Mouse (Mus musculus) myocyte (in vitro differentiated cells): ENCODE results near the gene Spata31d1d.

Source experiments
- MAX ChIP-seq: IDR thresholded peaks from one replicate; pipeline ENCODE4 v1.6.1; 2011; ENCODE audit warnings: low read depth, mild to moderate bottlenecking, control low read depth
- MYOD1 ChIP-seq, 3 experiments: IDR thresholded peaks; one replicate each; pipeline ENCODE4 v1.6.1; 2011; ENCODE audit warnings: control low read depth in 2 of 3, low read depth in 2 of 3, mild to moderate bottlenecking in 2 of 3, moderate library complexity in 1 of 3; ENCODE audit not compliant: insufficient read length in 2 of 3, control insufficient read depth in 1 of 3
- MYOG ChIP-seq, 3 experiments: IDR thresholded peaks; one replicate each; pipeline ENCODE4 v1.6.1; 2011; ENCODE audit warnings: control low read depth in 2 of 3, low read depth in 2 of 3, mild to moderate bottlenecking in 2 of 3; ENCODE audit not compliant: insufficient read length in 2 of 3, control insufficient read depth in 1 of 3, insufficient read depth in 1 of 3
- POLR2A ChIP-seq: IDR thresholded peaks from one replicate; pipeline ENCODE4 v1.6.1; 2011; ENCODE audit warnings: low read depth, mild to moderate bottlenecking, control low read depth, moderate library complexity; ENCODE audit not compliant: insufficient read length
- POLR2AphosphoS2 ChIP-seq: IDR thresholded peaks from one replicate; pipeline ENCODE4 v1.6.1; 2011; ENCODE audit warnings: low read depth, control low read depth; ENCODE audit not compliant: insufficient read length
- USF1 ChIP-seq: IDR thresholded peaks from one replicate; pipeline ENCODE4 v1.6.1; 2011; ENCODE audit warnings: low read depth, mild to moderate bottlenecking, control low read depth, moderate library complexity

DNA sequence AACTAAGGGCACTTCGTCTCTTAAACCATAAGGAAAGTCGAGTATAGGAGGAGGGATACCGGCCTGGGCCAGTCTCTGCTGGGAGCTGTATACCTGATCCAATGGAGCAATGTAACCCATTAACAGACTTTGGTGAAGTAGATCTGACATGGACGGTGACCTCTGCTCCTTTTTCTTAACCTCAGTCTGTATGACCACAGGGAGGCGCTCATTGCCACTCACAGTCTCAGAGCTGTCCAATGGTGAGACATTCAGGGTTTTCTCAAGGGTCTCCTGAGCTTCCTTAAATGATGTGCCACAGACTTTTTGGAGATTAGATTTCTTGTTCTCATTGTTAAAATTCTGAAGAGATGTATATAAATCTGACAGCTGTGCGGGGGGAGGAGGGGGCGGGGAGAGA lies 41.0 kb downstream of the Spata31d1d start:
- TF ChIP-seq POLR2A, result no peak
- TF ChIP-seq POLR2AphosphoS2, result no peak
- TF ChIP-seq USF1, result no peak
- TF ChIP-seq MYOD1 (IDR thresholded peaks at IDR 0.05; ENCODE audit: control insufficient read depth in 1 of 3, insufficient read length in 2 of 3, low read depth in 2 of 3), result no peak
- TF ChIP-seq MYOG (IDR thresholded peaks at IDR 0.05; ENCODE audit: control insufficient read depth in 1 of 3, insufficient read depth in 1 of 3, insufficient read length in 2 of 3, low read depth in 2 of 3), result no peak
- no peak for TF ChIP-seq MAX
